Mouse (Mus musculus): ENCODE data around the gene Osm. TPM values are rescaled to one million over a fixed set of nuclear protein-coding genes. Genes with fewer than 3 reads are reported as not detected.

The Osm gene
- polyA plus RNA-seq, 1 experiment from 2014 or later: not detected

DNA sequence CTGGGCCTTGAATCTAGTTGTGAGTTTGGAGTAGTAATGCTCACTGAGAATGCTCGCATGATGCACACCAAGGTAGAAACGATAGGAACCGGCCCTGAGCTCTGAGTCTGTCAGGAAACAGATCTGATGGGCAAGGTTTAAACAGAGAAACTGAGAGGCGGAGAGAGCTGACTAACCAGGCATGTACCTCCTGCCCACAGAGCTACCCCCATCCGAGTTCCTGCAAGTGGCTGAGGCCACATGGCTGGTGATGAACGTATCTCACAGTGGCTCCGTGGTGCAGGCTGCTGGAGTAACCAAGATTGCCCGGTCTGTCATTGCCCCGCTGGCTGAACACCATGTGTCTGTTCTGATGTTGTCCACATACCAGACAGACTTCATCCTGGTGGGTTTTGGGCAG lies 16.3 kb upstream of the Osm start:
- no peak for ATAC-seq (ENCODE audit: low FRiP score, low TSS enrichment)
- H3K9ac ChIP-seq (ENCODE audit: low read depth, low read length): no peak overlapping the region

DNA sequence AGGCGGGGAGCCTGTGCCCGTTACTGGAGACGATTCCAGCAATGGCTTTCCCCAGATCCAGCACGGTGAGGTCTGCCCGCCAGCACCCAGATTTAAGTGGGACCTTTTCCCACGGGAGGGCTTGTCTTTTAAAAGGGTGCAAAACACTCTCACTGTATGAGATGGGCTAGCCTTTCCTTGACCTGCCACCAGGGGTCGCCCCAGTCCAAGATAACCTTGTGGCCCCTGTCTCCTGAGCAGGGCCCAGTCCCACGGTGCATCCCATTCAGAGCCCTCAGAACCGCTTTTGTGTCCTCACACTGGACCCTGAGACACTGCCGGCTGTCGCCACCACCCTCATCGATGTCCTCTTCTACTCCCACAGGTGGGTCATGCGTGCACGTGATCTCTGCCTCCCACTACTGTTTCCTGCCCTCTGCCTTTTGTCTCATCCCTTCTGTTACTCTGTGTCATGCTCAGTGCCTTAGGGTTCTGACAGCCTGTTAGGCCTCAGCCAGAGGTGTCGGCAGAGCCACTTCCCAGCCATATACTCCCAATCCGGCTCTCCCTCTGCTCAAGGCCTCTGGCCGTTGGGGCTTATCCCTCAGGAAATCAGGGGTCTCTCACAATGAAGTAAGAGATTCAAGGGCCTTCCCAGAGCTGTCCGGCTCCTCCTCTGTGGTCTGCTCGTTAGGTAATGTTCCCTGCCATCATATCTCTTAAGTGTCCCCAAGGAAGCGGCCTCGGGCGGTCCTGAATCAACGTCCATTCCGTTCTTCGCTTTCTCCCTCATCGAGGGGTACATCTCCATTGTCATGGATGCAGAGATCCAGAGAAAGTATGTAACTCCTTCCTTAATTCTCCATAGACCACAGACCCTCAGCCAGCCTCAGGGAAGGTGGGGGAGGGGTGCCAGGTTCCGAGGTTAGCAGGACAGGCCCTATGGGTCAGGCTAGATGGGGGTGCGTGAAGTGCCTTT lies 15.5 kb upstream of the Osm start:
- no peak for ATAC-seq (ENCODE audit: low FRiP score, low TSS enrichment)
- 53% methylated on average over 28 of the region's 28 CpGs for WGBS

More for the DNA sequence above, 16.3 kb upstream of the Osm start:
- no peak overlapping the region for H3K4me2 ChIP-seq (replicated peaks; ENCODE audit: low read depth, low read length)
- peaks cover 8% of the 10 kb centered on the region for H3K36me3 ChIP-seq (ENCODE audit: control insufficient read depth, insufficient read depth, low read length)
- H3K27me3 ChIP-seq (ENCODE audit: control insufficient read depth, insufficient read depth, low read length): 0 out of 2 replicates have a peak, but pooled peaks cover 7% of the 10 kb centered on the region
- WGBS: 62% methylated on average over 9 of the region's 9 CpGs
- no peak overlapping the region for H3K27ac ChIP-seq (ENCODE audit: low read depth, low read length)
- no peak overlapping the region for H3K4me3 ChIP-seq (ENCODE audit: low read length)
- 0 out of 2 replicates have a peak, but pooled peaks cover 4% of the 10 kb centered on the region for H3K4me1 ChIP-seq (ENCODE audit: control insufficient read depth, insufficient read depth, low read length)
- no peaks in the 10 kb centered on the region for H3K9me3 ChIP-seq (ENCODE audit: control insufficient read depth, low read length)

DNA sequence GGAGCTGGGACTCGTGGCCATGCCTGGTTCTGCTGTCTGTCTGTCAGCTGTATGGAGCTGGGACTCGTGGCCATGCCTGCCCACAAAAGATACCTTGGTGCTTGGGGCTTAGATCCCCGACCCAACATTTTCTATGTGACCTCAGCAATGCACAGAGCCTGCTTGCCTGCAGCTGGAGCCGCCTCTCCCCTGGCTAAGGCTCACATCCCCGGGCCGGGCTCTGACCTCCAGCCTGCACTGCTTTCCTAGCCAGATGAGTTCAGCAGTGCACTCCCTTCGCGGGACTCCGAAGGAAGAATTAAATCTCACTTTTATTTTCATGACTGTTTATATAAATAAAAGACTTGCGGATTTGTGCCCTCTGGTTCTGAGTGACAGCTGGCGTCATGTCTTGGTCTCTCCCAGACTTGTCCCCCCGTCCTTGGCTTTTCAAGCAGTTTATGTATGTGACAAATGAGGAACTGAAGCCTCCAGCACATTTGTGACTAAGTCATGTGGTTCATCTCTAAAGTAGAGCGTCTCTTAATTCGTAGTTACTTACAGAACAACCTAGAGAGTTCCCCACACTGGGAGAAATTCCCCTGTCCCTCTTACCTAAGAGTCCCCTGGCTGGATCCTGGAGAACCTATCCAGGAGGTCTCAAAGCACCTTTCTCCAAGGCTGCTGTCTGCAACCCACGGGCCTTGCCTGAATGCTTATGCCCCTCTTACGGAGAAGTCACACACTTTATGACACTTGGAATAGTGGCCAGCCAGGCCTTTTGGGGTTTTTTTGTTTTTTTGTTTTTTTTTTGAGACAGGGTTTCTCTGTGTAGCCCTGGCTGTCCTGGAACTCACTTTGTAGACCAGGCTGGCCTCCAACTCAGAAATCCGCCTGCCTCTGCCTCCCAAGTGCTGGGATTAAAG lies 13.9 kb upstream of the Osm start:
- Histone ChIP-seq H3K9ac (ENCODE audit: low read depth, low read length) (no peak overlapping the region), H3K4me1 (ENCODE audit: control insufficient read depth, insufficient read depth, low read length) (0 out of 2 replicates have a peak, but pooled peaks cover 4% of the 10 kb centered on the region), H3K27me3 (ENCODE audit: control insufficient read depth, insufficient read depth, low read length) (0 out of 2 replicates have a peak, but pooled peaks cover 7% of the 10 kb centered on the region), H3K4me3 (ENCODE audit: low read length) (no peak overlapping the region), H3K9me3 (ENCODE audit: control insufficient read depth, low read length) (no peaks in the 10 kb centered on the region), H3K27ac (ENCODE audit: low read depth, low read length) (no peak overlapping the region), H3K4me2 (replicated peaks; ENCODE audit: low read depth, low read length) (no peak overlapping the region), H3K36me3 (ENCODE audit: control insufficient read depth, insufficient read depth, low read length) (no peaks in the 10 kb centered on the region)
- ATAC-seq (ENCODE audit: low FRiP score, low TSS enrichment): no peak
- WGBS: 63% methylated on average over 17 of the region's 17 CpGs

More for the DNA sequence above, 15.5 kb upstream of the Osm start:
- peaks cover under 1% of the 10 kb centered on the region; the same call in 1 of the 2 replicates for H3K36me3 ChIP-seq (ENCODE audit: control insufficient read depth, insufficient read depth, low read length)
- H3K27ac ChIP-seq (ENCODE audit: low read depth, low read length): no peak overlapping the region
- no peak overlapping the region for H3K9ac ChIP-seq (ENCODE audit: low read depth, low read length)
- no peaks in the 10 kb centered on the region for H3K9me3 ChIP-seq (ENCODE audit: control insufficient read depth, low read length)
- 0 out of 2 replicates have a peak, but pooled peaks cover 4% of the 10 kb centered on the region for H3K4me1 ChIP-seq (ENCODE audit: control insufficient read depth, insufficient read depth, low read length)
- no peak overlapping the region for H3K4me3 ChIP-seq (ENCODE audit: low read length)
- H3K4me2 ChIP-seq (replicated peaks; ENCODE audit: low read depth, low read length): no peak overlapping the region
- H3K27me3 ChIP-seq (ENCODE audit: control insufficient read depth, insufficient read depth, low read length): 0 out of 2 replicates have a peak, but pooled peaks cover 7% of the 10 kb centered on the region

GRCm38 (mm10) chr11:4223393-4224188 lies 12.6 kb upstream of the Osm start:
- Histone ChIP-seq H3K9ac (ENCODE audit: low read depth, low read length) (no peak overlapping the region), H3K27me3 (ENCODE audit: control insufficient read depth, insufficient read depth, low read length) (0 out of 2 replicates have a peak, but pooled peaks cover 2% of the 10 kb centered on the region), H3K9me3 (ENCODE audit: control insufficient read depth, low read length) (no peaks in the 10 kb centered on the region), H3K4me1 (ENCODE audit: control insufficient read depth, insufficient read depth, low read length) (0 out of 2 replicates have a peak, but pooled peaks cover 4% of the 10 kb centered on the region), H3K36me3 (ENCODE audit: control insufficient read depth, insufficient read depth, low read length) (no peaks in the 10 kb centered on the region), H3K4me2 (replicated peaks; ENCODE audit: low read depth, low read length) (no peak overlapping the region), H3K4me3 (ENCODE audit: low read length) (no peak overlapping the region), H3K27ac (ENCODE audit: low read depth, low read length) (no peak overlapping the region)
- WGBS: 26% methylated on average over 7 of the region's 7 CpGs
- ATAC-seq (ENCODE audit: low FRiP score, low TSS enrichment): no peak

DNA sequence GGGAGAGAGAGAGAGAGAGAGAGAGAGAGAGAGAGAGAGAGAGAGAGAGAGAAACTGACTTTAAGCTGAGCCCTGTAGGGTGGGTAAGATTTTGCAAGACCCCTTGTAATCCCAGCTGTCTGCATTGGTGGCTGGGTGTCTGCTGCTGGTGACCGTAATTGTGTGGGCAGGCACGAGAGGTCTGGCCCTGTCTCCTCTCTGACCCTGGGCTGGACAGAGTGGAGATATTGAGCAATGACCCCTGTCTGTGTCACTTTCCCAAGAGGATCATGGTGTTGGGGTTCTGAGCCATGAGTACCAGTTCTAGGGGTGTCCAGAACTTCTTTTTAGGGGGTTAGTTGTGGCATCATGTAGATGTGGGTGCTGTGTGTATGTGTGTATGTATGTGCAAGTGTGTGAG lies 12.0 kb upstream of the Osm start:
- Histone ChIP-seq H3K4me1 (ENCODE audit: control insufficient read depth, insufficient read depth, low read length) (0 out of 2 replicates have a peak, but pooled peaks cover 4% of the 10 kb centered on the region), H3K36me3 (ENCODE audit: control insufficient read depth, insufficient read depth, low read length) (no peaks in the 10 kb centered on the region), H3K9me3 (ENCODE audit: control insufficient read depth, low read length) (no peaks in the 10 kb centered on the region), H3K27ac (ENCODE audit: low read depth, low read length) (no peak overlapping the region), H3K4me2 (replicated peaks; ENCODE audit: low read depth, low read length) (no peak overlapping the region), H3K9ac (ENCODE audit: low read depth, low read length) (no peak overlapping the region), H3K4me3 (ENCODE audit: low read length) (no peak overlapping the region), H3K27me3 (ENCODE audit: control insufficient read depth, insufficient read depth, low read length) (no peaks in the 10 kb centered on the region)
- 25% methylated on average over 2 of the region's 2 CpGs for WGBS
- no peak for ATAC-seq (ENCODE audit: low FRiP score, low TSS enrichment)

DNA sequence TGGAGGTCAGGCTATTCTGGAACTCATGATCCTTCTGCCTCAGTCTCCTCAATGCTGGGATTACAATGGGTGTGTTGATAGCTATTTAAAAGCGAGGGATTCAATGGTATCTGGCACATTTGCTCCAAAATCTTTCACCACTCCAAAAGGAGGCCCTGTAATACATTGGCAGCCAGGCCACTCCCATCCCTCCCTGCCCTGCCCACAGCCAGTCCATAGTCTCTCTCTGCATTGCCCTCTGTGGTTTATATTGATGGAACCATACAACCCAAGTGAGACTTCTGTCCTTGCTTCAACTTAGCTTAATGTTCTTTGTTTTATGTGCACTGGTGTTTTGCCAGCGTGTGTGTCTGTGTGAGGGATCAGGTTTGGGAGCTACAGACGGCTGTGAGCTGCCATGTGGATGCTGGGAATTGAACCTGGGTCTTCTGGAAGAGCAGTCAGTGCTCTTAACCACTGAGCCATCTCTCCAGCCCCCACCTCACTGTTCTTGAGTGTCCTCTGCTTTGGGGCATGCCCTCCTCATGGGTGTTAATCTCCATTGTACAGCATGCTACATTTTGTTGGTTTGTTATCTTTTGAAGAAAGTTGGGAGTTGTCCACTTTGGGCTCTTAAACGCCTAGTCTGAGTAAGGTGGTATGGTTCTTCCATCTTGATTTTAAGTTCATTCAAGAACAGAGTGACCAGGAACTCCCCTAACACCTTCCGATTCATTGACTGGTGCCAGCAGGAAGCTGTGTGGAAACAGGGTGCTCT lies 9.5 kb upstream of the Osm start:
- no peak overlapping the region for H3K27ac ChIP-seq (ENCODE audit: low read depth, low read length)
- H3K4me3 ChIP-seq (ENCODE audit: low read length): no peak overlapping the region
- H3K9me3 ChIP-seq (ENCODE audit: control insufficient read depth, low read length): no peaks in the 10 kb centered on the region
- H3K4me1 ChIP-seq (ENCODE audit: control insufficient read depth, insufficient read depth, low read length): 0 out of 2 replicates have a peak, but pooled peaks cover 4% of the 10 kb centered on the region
- H3K9ac ChIP-seq (ENCODE audit: low read depth, low read length): no peak overlapping the region
- H3K4me2 ChIP-seq (replicated peaks; ENCODE audit: low read depth, low read length): no peak overlapping the region
- WGBS: 78% methylated on average over 5 of the region's 5 CpGs
- no peaks in the 10 kb centered on the region for H3K36me3 ChIP-seq (ENCODE audit: control insufficient read depth, insufficient read depth, low read length)
- ATAC-seq (ENCODE audit: low FRiP score, low TSS enrichment): no peak
- H3K27me3 ChIP-seq (ENCODE audit: control insufficient read depth, insufficient read depth, low read length): no peaks in the 10 kb centered on the region

DNA sequence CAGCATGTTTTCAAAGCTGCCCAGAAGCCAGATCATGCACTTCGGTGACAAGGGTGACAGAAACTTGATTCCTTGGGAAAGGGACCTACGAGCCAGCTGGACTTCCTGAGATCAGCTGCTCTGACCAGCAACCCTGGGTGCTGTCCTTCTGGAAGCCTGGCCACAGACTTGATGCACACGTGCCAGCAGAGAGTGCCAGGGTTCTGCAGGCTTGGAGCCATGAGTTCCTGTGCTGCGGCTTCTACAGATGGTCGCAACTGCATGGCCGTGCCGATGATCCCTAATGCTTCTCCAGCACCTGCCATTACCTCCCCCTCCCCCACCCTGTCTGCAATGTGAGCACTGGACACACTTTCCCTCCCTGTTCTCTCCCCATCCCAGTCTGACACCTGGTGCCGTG lies 7.8 kb upstream of the Osm start:
- Histone ChIP-seq H3K9me3 (ENCODE audit: control insufficient read depth, low read length) (no peaks in the 10 kb centered on the region), H3K36me3 (ENCODE audit: control insufficient read depth, insufficient read depth, low read length) (no peaks in the 10 kb centered on the region), H3K4me3 (ENCODE audit: low read length) (no peak overlapping the region), H3K4me1 (ENCODE audit: control insufficient read depth, insufficient read depth, low read length) (0 out of 2 replicates have a peak, but pooled peaks cover 4% of the 10 kb centered on the region), H3K27ac (ENCODE audit: low read depth, low read length) (no peak overlapping the region), H3K4me2 (replicated peaks; ENCODE audit: low read depth, low read length) (no peak overlapping the region), H3K27me3 (ENCODE audit: control insufficient read depth, insufficient read depth, low read length) (no peaks in the 10 kb centered on the region), H3K9ac (ENCODE audit: low read depth, low read length) (no peak overlapping the region)
- WGBS: 21% methylated on average over 8 of the region's 8 CpGs
- no peak for ATAC-seq (ENCODE audit: low FRiP score, low TSS enrichment)

- H3K4me1 ChIP-seq (ENCODE audit: control insufficient read depth, insufficient read depth, low read length): no peaks in the 10 kb centered on the region
- no peak overlapping the region for H3K4me2 ChIP-seq (replicated peaks; ENCODE audit: low read depth, low read length)
- WGBS: 62% methylated on average over 4 of the region's 4 CpGs
- ATAC-seq (ENCODE audit: low FRiP score, low TSS enrichment): no peak
- H3K9me3 ChIP-seq (ENCODE audit: control insufficient read depth, low read length): no peaks in the 10 kb centered on the region
- H3K27me3 ChIP-seq (ENCODE audit: control insufficient read depth, insufficient read depth, low read length): no peaks in the 10 kb centered on the region
- H3K27ac ChIP-seq (ENCODE audit: low read depth, low read length): no peak overlapping the region
- H3K9ac ChIP-seq (ENCODE audit: low read depth, low read length): no peak overlapping the region
- no peaks in the 10 kb centered on the region for H3K36me3 ChIP-seq (ENCODE audit: control insufficient read depth, insufficient read depth, low read length)
- H3K4me3 ChIP-seq (ENCODE audit: low read length): no peak overlapping the region
Measured at GRCm38 (mm10) chr11:4229841-4230240, 6.4 kb upstream of the Osm start.

All from kidney, embryonic 14.5 days (tissue).